Mouse (Mus musculus) kidney, embryonic 14.5 days (tissue): ENCODE results near the gene Capzb. TPM values are rescaled to one million over a fixed set of nuclear protein-coding genes. Genes with fewer than 3 reads are reported as not detected.

Experiments used
- ATAC-seq: fragments of 200-750 bp; cut with Nextera tagmentation; 2 replicates; pipeline ENCODE4 v1.8.0; 2017; ENCODE audit warnings: moderate number of reproducible peaks, mild to moderate bottlenecking, moderate TSS enrichment, moderate library complexity; ENCODE audit not compliant: low FRiP score, low TSS enrichment
- H3K27ac ChIP-seq: fragments of 300-500 bp; sonication (generic); 2 replicates; pipeline ENCODE4 v1.5.1; 2014; ENCODE audit warnings: low read depth, mild to moderate bottlenecking, low read length, moderate library complexity, mixed read lengths
- H3K27me3 ChIP-seq: fragments of 300-500 bp; sonication (generic); 2 replicates; pipeline ENCODE4 v1.6.1; 2014; ENCODE audit warnings: mild to moderate bottlenecking, low read length; ENCODE audit not compliant: control insufficient read depth, insufficient read depth
- H3K36me3 ChIP-seq: fragments of 300-500 bp; sonication (generic); 2 replicates; pipeline ENCODE4 v1.6.1; 2014; ENCODE audit warnings: low read length, mixed read lengths; ENCODE audit not compliant: control insufficient read depth, insufficient read depth
- H3K4me1 ChIP-seq: fragments of 300-500 bp; sonication (generic); 2 replicates; pipeline ENCODE4 v1.6.1; 2014; ENCODE audit warnings: low read length, mixed read lengths; ENCODE audit not compliant: control insufficient read depth, insufficient read depth
- H3K4me2 ChIP-seq: fragments of 300-500 bp; sonication (generic); replicated peaks from 2 replicates; pipeline ENCODE4 v1.6.1; 2014; ENCODE audit warnings: low read depth, mild to moderate bottlenecking, low read length
- H3K4me3 ChIP-seq: fragments of 300-500 bp; sonication (generic); 2 replicates; pipeline ENCODE4 v1.5.1; 2014; ENCODE audit warnings: mild to moderate bottlenecking, low read length
- H3K9ac ChIP-seq: fragments of 300-500 bp; sonication (generic); 2 replicates; pipeline ENCODE4 v1.6.1; 2014; ENCODE audit warnings: low read depth, mild to moderate bottlenecking, low read length, moderate library complexity
- H3K9me3 ChIP-seq: fragments of 300-500 bp; sonication (generic); 2 replicates; pipeline ENCODE4 v1.6.1; 2016; ENCODE audit warnings: low read length; ENCODE audit not compliant: control insufficient read depth
- whole genome bisulfite sequencing: fragments of 180-500 bp; shearing (Covaris S2); extraction: QIAGEN DNeasy Blood & Tissue Kit; methylation state at CpG from one replicate; pipeline ENCODE4 v1.1.7; 2014; 5-methylcytosine and 5-hydroxymethylcytosine counted together
- polyA plus RNA-seq: library from polyadenylated mRNA; unstranded; fragments of >200 nt; fragmentation: Nextera tagmentation; extraction: Ambion mirVana; gene quantifications from 2 replicates; pipeline ENCODE4 v1.2.1, GENCODE M21; 2014

Gene Capzb
- polyA plus RNA-seq, 1 experiment from 2014 or later: 256 TPM

GRCm38 (mm10) chr4:139245534-139245933, 52.8 kb downstream of the Capzb start:
- no peak overlapping the region for H3K4me3 ChIP-seq

GRCm38 (mm10) chr4:139246130-139246877, 53.6 kb downstream of the Capzb start:
- Histone ChIP-seq H3K4me3 (no peak overlapping the region), H3K27me3 (no peaks in the 10 kb centered on the region), H3K9ac (no peak overlapping the region), H3K27ac (no peak overlapping the region), H3K4me2 (no peak overlapping the region), H3K4me1 (peaks cover 78% of the 10 kb centered on the region), H3K9me3 (no peaks in the 10 kb centered on the region), H3K36me3 (peaks cover 4% of the 10 kb centered on the region; the same call in 1 of the 2 replicates)
- 34% methylated on average over 7 of the region's 7 CpGs for WGBS
- ATAC-seq: no peak

More at GRCm38 (mm10) chr4:139245534-139245933, 52.8 kb downstream of the Capzb start:
- H3K36me3 ChIP-seq: peaks cover 9% of the 10 kb centered on the region
- peaks cover 76% of the 10 kb centered on the region for H3K4me1 ChIP-seq
- ATAC-seq: no peak
- H3K27me3 ChIP-seq: no peaks in the 10 kb centered on the region
- H3K9me3 ChIP-seq: no peaks in the 10 kb centered on the region
- 0 out of 2 replicates have a peak overlapping the region, but pooled peaks have one; percentile 1 for H3K9ac ChIP-seq
- no peak overlapping the region for H3K4me2 ChIP-seq
- no peak overlapping the region; the same call in 1 of the 2 replicates for H3K27ac ChIP-seq
- 73% methylated on average over 2 of the region's 2 CpGs for WGBS

- no peak overlapping the region for H3K9ac ChIP-seq
- no peaks in the 10 kb centered on the region for H3K9me3 ChIP-seq
- no peak for ATAC-seq
- no peak overlapping the region for H3K4me3 ChIP-seq
- no peak overlapping the region for H3K4me2 ChIP-seq
- 43% methylated on average over 7 of the region's 7 CpGs for WGBS
- H3K4me1 ChIP-seq: peaks cover 73% of the 10 kb centered on the region
- H3K27me3 ChIP-seq: no peaks in the 10 kb centered on the region
- H3K27ac ChIP-seq: no peak overlapping the region
- no peaks in the 10 kb centered on the region; the same call in 1 of the 2 replicates for H3K36me3 ChIP-seq
Measured at GRCm38 (mm10) chr4:139247966-139248365, 55.3 kb downstream of the Capzb start.

- no peak for ATAC-seq
- H3K9ac ChIP-seq: no peak overlapping the region
- no peak overlapping the region for H3K4me3 ChIP-seq
- peak overlapping the region; percentile 71; the same call in 1 of the 2 replicates for H3K27ac ChIP-seq
- H3K9me3 ChIP-seq: no peaks in the 10 kb centered on the region
- H3K4me2 ChIP-seq: no peak overlapping the region
- H3K4me1 ChIP-seq: peaks cover 69% of the 10 kb centered on the region
- H3K36me3 ChIP-seq: no peaks in the 10 kb centered on the region; the same call in 1 of the 2 replicates
- H3K27me3 ChIP-seq: no peaks in the 10 kb centered on the region
- WGBS: 87% methylated on average over 5 of the region's 5 CpGs
Measured at GRCm38 (mm10) chr4:139248736-139249135, 56.0 kb downstream of the Capzb start.

- Histone ChIP-seq H3K36me3 (peaks cover 5% of the 10 kb centered on the region; the same call in 1 of the 2 replicates), H3K4me1 (peaks cover 58% of the 10 kb centered on the region), H3K4me2 (no peak overlapping the region), H3K9me3 (no peaks in the 10 kb centered on the region), H3K27me3 (no peaks in the 10 kb centered on the region), H3K4me3 (no peak overlapping the region), H3K27ac (peak overlapping the region; percentile 71; the same call in 1 of the 2 replicates), H3K9ac (no peak overlapping the region; the same call in 1 of the 2 replicates)
- ATAC-seq: no peak
- 25% methylated on average over 5 of the region's 5 CpGs for WGBS
Measured at GRCm38 (mm10) chr4:139250043-139250442, 57.3 kb downstream of the Capzb start.

GRCm38 (mm10) chr4:139250886-139251285, 58.2 kb downstream of the Capzb start:
- Histone ChIP-seq H3K27me3 (no peaks in the 10 kb centered on the region), H3K27ac (peak overlapping the region; percentile 76; the same call in 1 of the 2 replicates), H3K9ac (peak overlapping the region; percentile 38; the same call in 1 of the 2 replicates), H3K36me3 (peaks cover 11% of the 10 kb centered on the region; the same call in 1 of the 2 replicates), H3K4me1 (peaks cover 52% of the 10 kb centered on the region), H3K9me3 (no peaks in the 10 kb centered on the region), H3K4me2 (no peak overlapping the region), H3K4me3 (no peak overlapping the region)
- no peak for ATAC-seq
- WGBS: 62% methylated on average over 8 of the region's 8 CpGs

GRCm38 (mm10) chr4:139252051-139252760, 59.5 kb downstream of the Capzb start:
- 41% methylated on average over 22 of the region's 22 CpGs for WGBS
- Histone ChIP-seq H3K36me3 (peaks cover 12% of the 10 kb centered on the region), H3K9ac (peak overlapping the region; percentile 38; the same call in 1 of the 2 replicates), H3K27me3 (no peaks in the 10 kb centered on the region), H3K4me2 (no peak overlapping the region), H3K4me3 (no peak overlapping the region), H3K9me3 (no peaks in the 10 kb centered on the region), H3K27ac (peak overlapping the region; percentile 76; the same call in 1 of the 2 replicates), H3K4me1 (peaks cover 46% of the 10 kb centered on the region)
- peak; percentile 85 for ATAC-seq

GRCm38 (mm10) chr4:139253206-139253605, 60.5 kb downstream of the Capzb start:
- H3K9me3 ChIP-seq: no peaks in the 10 kb centered on the region
- H3K27me3 ChIP-seq: no peaks in the 10 kb centered on the region
- 75% methylated on average over 9 of the region's 9 CpGs for WGBS
- H3K4me1 ChIP-seq: peaks cover 41% of the 10 kb centered on the region
- ATAC-seq: no peak
- H3K27ac ChIP-seq: no peak overlapping the region
- no peak overlapping the region for H3K4me3 ChIP-seq
- peaks cover 22% of the 10 kb centered on the region for H3K36me3 ChIP-seq
- no peak overlapping the region for H3K9ac ChIP-seq
- no peak overlapping the region for H3K4me2 ChIP-seq
